Mouse (Mus musculus): ENCODE results near the gene Glis3. TPM values are rescaled to one million over a fixed set of nuclear protein-coding genes. Genes with fewer than 3 reads are reported as not detected.
A peak's percentile ranks its signal among the peaks of the same experiment; 100 is the strongest.

Glis3 gene
- total RNA-seq, 2 experiments from 2014 or later = 6.5 to 6.7 TPM

- Histone ChIP-seq H3K4me3 (no peak overlapping the region), H3K27ac (no peak overlapping the region)
- DNase-seq (ENCODE audit: extremely low spot score in 1 of 2, low spot score in 2 of 2) = no peak
- TF ChIP-seq CTCF (IDR thresholded peaks at IDR 0.05) = no peak
- intact Hi-C loops (cut with DNase I) = no loop called here
These were observed 124.5 kb downstream of the Glis3 start for GRCm38 (mm10) chr19:28555181-28555929.

DNA sequence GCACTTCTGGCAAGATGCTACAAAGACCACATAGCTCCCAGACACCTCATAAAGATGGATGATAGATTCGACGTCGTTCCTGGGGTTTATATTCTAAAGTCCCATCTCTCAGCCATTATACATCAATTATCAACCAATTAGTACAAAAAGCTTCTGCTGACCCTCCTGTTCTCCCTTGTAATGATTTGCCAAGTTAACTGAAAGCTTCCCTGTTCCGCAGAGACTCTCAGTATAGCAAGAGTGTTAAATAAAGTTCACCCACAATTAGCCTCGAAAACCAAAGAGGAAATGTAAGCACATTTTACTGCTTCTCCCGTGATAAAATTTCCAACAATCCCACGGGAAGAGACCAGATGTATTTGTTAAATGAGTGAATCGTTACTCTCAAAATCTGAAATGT is 129.3 kb downstream of the Glis3 start:
- no peak for DNase-seq (ENCODE audit: extremely low spot score in 1 of 2, low spot score in 2 of 2)
- no peak for TF ChIP-seq CTCF (IDR thresholded peaks at IDR 0.05)
- H3K27ac ChIP-seq = no peak overlapping the region
- intact Hi-C loops (cut with DNase I) = no loop called here
- no peak overlapping the region for H3K4me3 ChIP-seq

- intact Hi-C loops (cut with DNase I) = loop anchor here (10.0 kb wide), 1 partner anchor 178 kb away; no protein-coding TSS in a partner anchor
- no peak overlapping the region for H3K4me3 ChIP-seq
- peak; percentile 39 for TF ChIP-seq CTCF (IDR thresholded peaks at IDR 0.05)
- no peak for DNase-seq (ENCODE audit: extremely low spot score in 1 of 2, low spot score in 2 of 2)
- H3K27ac ChIP-seq = no peak overlapping the region
These were observed 132.9 kb downstream of the Glis3 start for GRCm38 (mm10) chr19:28546933-28547332.

GRCm38 (mm10) chr19:28545493-28545892 is 134.4 kb downstream of the Glis3 start:
- Histone ChIP-seq H3K4me3 (no peak overlapping the region), H3K27ac (no peak overlapping the region)
- no peak for DNase-seq (ENCODE audit: extremely low spot score in 1 of 2, low spot score in 2 of 2)
- intact Hi-C loops (cut with DNase I) = loop anchor here (10.0 kb wide), 1 partner anchor 179 kb away; no protein-coding TSS in a partner anchor
- TF ChIP-seq CTCF (IDR thresholded peaks at IDR 0.05) = no peak

GRCm38 (mm10) chr19:28538813-28539212 is 141.1 kb downstream of the Glis3 start:
- H3K4me3 ChIP-seq = no peak overlapping the region
- no peak for DNase-seq (ENCODE audit: extremely low spot score in 1 of 2, low spot score in 2 of 2)
- H3K27ac ChIP-seq = no peak overlapping the region
- intact Hi-C loops (cut with DNase I) = no loop called here
- no peak for TF ChIP-seq CTCF (IDR thresholded peaks at IDR 0.05)

DNA sequence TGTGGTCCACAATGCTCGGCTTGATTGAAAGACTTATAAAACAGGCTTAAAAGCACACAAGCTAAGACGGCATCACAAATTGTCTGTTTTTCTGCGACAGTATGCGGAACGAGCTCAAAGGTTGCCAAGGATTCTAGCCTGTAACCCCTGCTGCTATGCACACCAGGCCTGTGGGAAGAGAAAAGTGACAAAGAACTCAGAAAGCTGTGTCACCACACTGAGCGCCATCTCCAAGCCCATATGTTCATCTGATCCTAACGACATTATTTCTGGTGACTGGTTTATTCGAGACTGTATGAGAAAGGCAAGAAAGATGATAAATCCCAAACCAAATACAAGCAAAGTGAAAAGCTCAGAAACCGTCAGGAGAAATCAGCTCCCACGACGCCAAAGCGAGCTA is 144.9 kb downstream of the Glis3 start:
- H3K4me3 ChIP-seq = no peak overlapping the region
- no peak for TF ChIP-seq CTCF (IDR thresholded peaks at IDR 0.05)
- no peak for DNase-seq (ENCODE audit: extremely low spot score in 1 of 2, low spot score in 2 of 2)
- intact Hi-C loops (cut with DNase I) = loop anchor here (5.0 kb wide), 1 partner anchor 1088 kb away; no protein-coding TSS in a partner anchor
- no peak overlapping the region for H3K27ac ChIP-seq

DNA sequence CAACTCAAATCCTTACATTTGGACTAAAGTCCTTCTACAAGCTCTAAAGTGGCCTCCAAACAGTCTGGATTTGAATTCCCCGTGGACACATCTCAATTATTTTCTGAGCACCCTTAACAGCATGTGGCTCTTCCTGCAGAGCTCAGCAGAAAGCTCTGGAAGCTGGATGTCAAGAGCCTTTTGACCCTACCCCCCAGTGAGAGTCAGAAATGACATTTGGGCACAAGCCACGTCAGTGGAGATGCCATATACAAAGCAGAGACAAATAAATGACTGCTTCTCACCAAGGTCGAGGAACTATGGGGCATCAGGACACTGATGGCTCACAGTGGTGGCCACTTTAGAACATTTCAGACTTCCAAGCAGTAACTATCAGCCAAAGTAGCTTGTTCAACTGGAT is 146.3 kb downstream of the Glis3 start:
- intact Hi-C loops (cut with DNase I) = loop anchor here (5.0 kb wide), 1 partner anchor 1086 kb away; no protein-coding TSS in a partner anchor
- TF ChIP-seq CTCF (IDR thresholded peaks at IDR 0.05) = no peak
- no peak overlapping the region for H3K27ac ChIP-seq

DNA sequence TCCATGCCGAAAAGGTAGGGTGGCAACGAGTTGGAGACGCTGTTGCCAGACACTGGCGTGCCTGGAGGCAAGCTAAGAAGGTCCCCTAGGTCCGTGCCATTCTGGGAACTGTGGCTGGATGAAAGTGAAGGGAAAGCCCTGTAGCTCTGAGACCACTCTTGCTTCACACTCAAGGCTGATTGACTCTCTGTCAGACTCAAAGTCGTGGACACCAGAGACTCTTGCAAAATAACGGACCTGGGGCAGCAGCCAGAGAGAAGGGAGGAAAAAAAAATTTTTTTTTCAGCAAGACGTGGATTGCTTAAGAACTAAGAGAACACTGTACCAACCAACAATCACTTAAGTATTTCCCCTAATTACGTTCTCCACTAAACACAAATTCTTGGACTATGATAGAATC is 148.1 kb downstream of the Glis3 start:
- H3K4me3 ChIP-seq = no peak overlapping the region
- no peak overlapping the region for H3K27ac ChIP-seq
- no peak for DNase-seq (ENCODE audit: extremely low spot score in 1 of 2, low spot score in 2 of 2)
- TF ChIP-seq CTCF (IDR thresholded peaks at IDR 0.05) = no peak
- intact Hi-C loops (cut with DNase I) = loop anchor here (5.0 kb wide), 1 partner anchor 1084 kb away; no protein-coding TSS in a partner anchor

More for the DNA sequence above, 146.3 kb downstream of the Glis3 start:
- no peak overlapping the region for H3K4me3 ChIP-seq
- no peak for DNase-seq (ENCODE audit: extremely low spot score in 1 of 2, low spot score in 2 of 2)

DNA sequence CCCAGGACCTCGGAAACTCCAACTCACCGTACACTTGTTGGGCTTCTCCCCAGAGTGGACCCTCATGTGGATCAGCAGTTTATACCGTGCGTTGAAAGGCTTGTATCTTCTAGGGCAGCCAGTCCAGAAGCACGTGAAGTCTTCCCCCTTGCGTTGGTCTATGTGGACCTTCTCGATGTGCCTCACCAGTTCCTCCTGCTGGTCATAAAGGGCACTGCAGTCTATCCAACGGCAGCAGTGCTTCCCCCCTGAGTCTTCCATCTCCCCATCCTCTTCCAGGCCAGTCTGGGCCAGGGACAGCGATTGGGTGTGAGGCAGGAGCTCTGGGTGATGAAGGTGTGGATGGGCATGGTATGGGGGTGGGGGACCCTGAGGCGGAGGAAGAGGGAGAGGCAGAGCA is 149.0 kb downstream of the Glis3 start:
- Histone ChIP-seq H3K27ac (no peak overlapping the region), H3K4me3 (no peak overlapping the region)
- DNase-seq (ENCODE audit: extremely low spot score in 1 of 2, low spot score in 2 of 2) = no peak
- TF ChIP-seq CTCF (IDR thresholded peaks at IDR 0.05) = peak; percentile 60
- intact Hi-C loops (cut with DNase I) = loop anchor here (5.0 kb wide), 1 partner anchor 1084 kb away; no protein-coding TSS in a partner anchor

DNA sequence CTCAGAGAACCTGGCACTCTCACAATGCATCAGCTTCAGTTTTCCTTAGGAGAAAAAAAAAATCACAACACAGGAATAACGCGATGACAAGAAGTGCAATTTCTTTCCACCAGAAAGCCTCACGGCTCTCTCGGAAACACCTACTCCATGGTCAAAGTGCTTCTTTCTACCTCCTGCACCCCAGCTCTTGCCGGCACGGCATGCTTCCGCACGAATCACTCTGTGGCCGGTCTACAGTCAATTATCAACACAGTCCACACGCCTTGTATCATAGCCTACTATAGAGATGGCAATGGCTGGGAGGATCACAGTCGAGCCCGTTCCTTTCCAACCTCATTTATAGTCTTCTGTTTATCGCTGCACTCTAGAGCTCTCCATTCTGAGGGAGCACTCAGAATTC is 150.9 kb downstream of the Glis3 start:
- Histone ChIP-seq H3K4me3 (no peak overlapping the region), H3K27ac (no peak overlapping the region)
- no peak for DNase-seq (ENCODE audit: extremely low spot score in 1 of 2, low spot score in 2 of 2)
- TF ChIP-seq CTCF (IDR thresholded peaks at IDR 0.05) = no peak
- intact Hi-C loops (cut with DNase I) = no loop called here

- Histone ChIP-seq H3K27ac (no peak overlapping the region), H3K4me3 (no peak overlapping the region)
- no peak for TF ChIP-seq CTCF (IDR thresholded peaks at IDR 0.05)
- no peak for DNase-seq (ENCODE audit: extremely low spot score in 1 of 2, low spot score in 2 of 2)
- intact Hi-C loops (cut with DNase I) = no loop called here
These were observed 152.4 kb downstream of the Glis3 start for GRCm38 (mm10) chr19:28527446-28527845.

- H3K4me3 ChIP-seq = no peak overlapping the region
- DNase-seq (ENCODE audit: extremely low spot score in 1 of 2, low spot score in 2 of 2) = no peak
- no peak overlapping the region for H3K27ac ChIP-seq
- intact Hi-C loops (cut with DNase I) = no loop called here
- no peak for TF ChIP-seq CTCF (IDR thresholded peaks at IDR 0.05)
These were observed 154.5 kb downstream of the Glis3 start for GRCm38 (mm10) chr19:28525331-28525730.

- H3K27ac ChIP-seq = no peak overlapping the region
- intact Hi-C loops (cut with DNase I) = no loop called here
- DNase-seq (ENCODE audit: extremely low spot score in 1 of 2, low spot score in 2 of 2) = no peak
- no peak overlapping the region for H3K4me3 ChIP-seq
- TF ChIP-seq CTCF (IDR thresholded peaks at IDR 0.05) = no peak
These were observed 157.6 kb downstream of the Glis3 start for GRCm38 (mm10) chr19:28522289-28522688.
